Mouse (Mus musculus) heart, adult 8-10 months (tissue): Measurements from ENCODE around the gene Gnaz. TPM values are rescaled to one million over a fixed set of nuclear protein-coding genes. Genes with fewer than 3 reads are reported as not detected.
"Not testable (repeated sequence)": the region's sequence is repeated elsewhere in the genome, so short reads cannot be mapped to it uniquely, and the experiment has no call there.

Experiments used
- DNase-seq: peaks from one replicate; pipeline ENCODE4 v3.0.0; 2022; ENCODE audit warnings: low spot score
- total RNA-seq, 4 experiments: library from RNA; stranded (reverse); gene quantifications; 2 replicates each; pipeline ENCODE4 v1.2.4; 2022

The Gnaz gene
- total RNA-seq, 4 experiments from 2014 or later = 0.98 to 1.7 (median 1.1) TPM

GRCm38 (mm10) chr10:75030234-75030633 is 63.3 kb downstream of the Gnaz start:
- no peak for DNase-seq

GRCm38 (mm10) chr10:75031345-75032114 is 64.6 kb downstream of the Gnaz start:
- no peak for DNase-seq

GRCm38 (mm10) chr10:75032395-75032794 is 65.4 kb downstream of the Gnaz start, which contains the start of gene Rsph14:
Rsph14 (minus strand) TSS chr10:75032586.
- DNase-seq = peak; percentile 48

GRCm38 (mm10) chr10:75036883-75037379 is 70.0 kb downstream of the Gnaz start, which contains the start of gene Rab36:
Rab36 (plus strand) TSS chr10:75037058.
- DNase-seq = peak; percentile 94

GRCm38 (mm10) chr10:75042060-75042459 is 75.1 kb downstream of the Gnaz start:
- DNase-seq = not testable (repeated sequence)

GRCm38 (mm10) chr10:75044459-75044858 is 77.5 kb downstream of the Gnaz start:
- DNase-seq = no peak

GRCm38 (mm10) chr10:75045831-75046230 is 78.9 kb downstream of the Gnaz start:
- no peak for DNase-seq

- no peak for DNase-seq
Measured at GRCm38 (mm10) chr10:75048711-75049110, 81.7 kb downstream of the Gnaz start.

- DNase-seq = no peak
Measured at GRCm38 (mm10) chr10:75051364-75052074, 84.5 kb downstream of the Gnaz start.

- no peak for DNase-seq
Measured at GRCm38 (mm10) chr10:75052902-75053301, 85.9 kb downstream of the Gnaz start.

GRCm38 (mm10) chr10:75053655-75054054 is 86.7 kb downstream of the Gnaz start:
- no peak for DNase-seq

- peak; percentile 48 for DNase-seq
Measured at GRCm38 (mm10) chr10:75054125-75054524, 87.1 kb downstream of the Gnaz start.

GRCm38 (mm10) chr10:75055672-75056071 is 88.7 kb downstream of the Gnaz start:
- no peak for DNase-seq

- DNase-seq = no peak
Measured at GRCm38 (mm10) chr10:75056255-75056654, 89.3 kb downstream of the Gnaz start.

- no peak for DNase-seq
Measured at GRCm38 (mm10) chr10:75058336-75058735, 91.4 kb downstream of the Gnaz start.

- no peak for DNase-seq
Measured at GRCm38 (mm10) chr10:75058761-75059395, 91.9 kb downstream of the Gnaz start.

GRCm38 (mm10) chr10:75059396-75059795 is 92.4 kb downstream of the Gnaz start:
- peak; percentile 88 for DNase-seq

- DNase-seq = peak; percentile 63
Measured at GRCm38 (mm10) chr10:75060217-75060842, 93.4 kb downstream of the Gnaz start, which contains the start of gene Bcr. Bcr (plus strand) TSS chr10:75060592.

- DNase-seq = no peak
Measured at GRCm38 (mm10) chr10:75060843-75061235, 93.9 kb downstream of the Gnaz start.

GRCm38 (mm10) chr10:75061341-75062188 is 94.6 kb downstream of the Gnaz start:
- no peak for DNase-seq

- DNase-seq = no peak
Measured at GRCm38 (mm10) chr10:75062189-75062561, 95.2 kb downstream of the Gnaz start.
